Mouse (Mus musculus) kidney, postnatal 14 days (tissue): ENCODE data around the gene Olfr16.

Experiments used
- DNase-seq: peaks from one replicate; pipeline ENCODE4 v3.0.0; 2022; ENCODE audit warnings: mixed read lengths

The Olfr16 gene

GRCm38 (mm10) chr1:172950160-172950559, at the start of gene Olfr16:
Olfr16 (plus strand) TSS chr1:172950409.
- DNase-seq = no peak

- no peak for DNase-seq
Measured at GRCm38 (mm10) chr1:172903313-172903712, 46.9 kb upstream of the Olfr16 start.

GRCm38 (mm10) chr1:172917115-172917514, 33.1 kb upstream of the Olfr16 start:
- no peak for DNase-seq

GRCm38 (mm10) chr1:172918450-172918849, 31.8 kb upstream of the Olfr16 start:
- no peak for DNase-seq

GRCm38 (mm10) chr1:172932197-172932596, 18.0 kb upstream of the Olfr16 start:
- no peak for DNase-seq

GRCm38 (mm10) chr1:172951171-172951720, 1.0 kb downstream of the Olfr16 start:
- DNase-seq = no peak

GRCm38 (mm10) chr1:172955376-172955775, 5.2 kb downstream of the Olfr16 start:
- DNase-seq = no peak

GRCm38 (mm10) chr1:172960452-172960851, 10.2 kb downstream of the Olfr16 start:
- DNase-seq = no peak

- no peak for DNase-seq
Measured at GRCm38 (mm10) chr1:172989794-172990634, 39.8 kb downstream of the Olfr16 start.

- DNase-seq = no peak
Measured at GRCm38 (mm10) chr1:172990635-172991009, 40.4 kb downstream of the Olfr16 start.
